Mouse (Mus musculus) heart, embryonic 10.5 days (tissue): ENCODE results near the gene Fam131b. TPM values are rescaled to one million over a fixed set of nuclear protein-coding genes. Genes with fewer than 3 reads are reported as not detected.

ENCODE experiments used
- DNase-seq: peaks from one replicate; pipeline ENCODE4 v3.0.0-alpha.2; 2017; ENCODE audit warnings: low spot score
- H3K27ac ChIP-seq: fragments of 300-500 bp; sonication (generic); 2 replicates; pipeline ENCODE4 v1.5.1; 2016; ENCODE audit warnings: mild to moderate bottlenecking
- H3K27me3 ChIP-seq: fragments of 300-500 bp; sonication (generic); 2 replicates; pipeline ENCODE4 v1.6.1; 2016; ENCODE audit warnings: mild to moderate bottlenecking; ENCODE audit not compliant: poor library complexity, insufficient read depth, severe bottlenecking
- H3K36me3 ChIP-seq: fragments of 300-500 bp; sonication (generic); 2 replicates; pipeline ENCODE4 v1.6.1; 2016; ENCODE audit warnings: mild to moderate bottlenecking, moderate library complexity
- H3K4me1 ChIP-seq: fragments of 300-500 bp; sonication (generic); 2 replicates; pipeline ENCODE4 v1.6.1; 2016; ENCODE audit warnings: mild to moderate bottlenecking
- H3K4me3 ChIP-seq: fragments of 300-500 bp; sonication (generic); 2 replicates; pipeline ENCODE4 v1.5.1; 2016; ENCODE audit warnings: mild to moderate bottlenecking, moderate library complexity
- H3K9me3 ChIP-seq: fragments of 300-500 bp; sonication (generic); 2 replicates; pipeline ENCODE4 v1.6.1; 2016; ENCODE audit warnings: mild to moderate bottlenecking, moderate library complexity
- WGBS: fragments of 180-500 bp; shearing (Covaris S2); methylation state at CpG from one replicate; pipeline ENCODE4 v1.1.7; 2016; 5-methylcytosine and 5-hydroxymethylcytosine counted together
- polyA plus RNA-seq: library from polyadenylated mRNA; unstranded; fragments of >200 nt; fragmentation: Nextera tagmentation; extraction: Ambion mirVana; gene quantifications from 2 replicates; pipeline ENCODE4 v1.2.1, GENCODE M21; 2016

The Fam131b gene
- 0.21 and 0.30 TPM in 2 replicates for polyA plus RNA-seq

DNA sequence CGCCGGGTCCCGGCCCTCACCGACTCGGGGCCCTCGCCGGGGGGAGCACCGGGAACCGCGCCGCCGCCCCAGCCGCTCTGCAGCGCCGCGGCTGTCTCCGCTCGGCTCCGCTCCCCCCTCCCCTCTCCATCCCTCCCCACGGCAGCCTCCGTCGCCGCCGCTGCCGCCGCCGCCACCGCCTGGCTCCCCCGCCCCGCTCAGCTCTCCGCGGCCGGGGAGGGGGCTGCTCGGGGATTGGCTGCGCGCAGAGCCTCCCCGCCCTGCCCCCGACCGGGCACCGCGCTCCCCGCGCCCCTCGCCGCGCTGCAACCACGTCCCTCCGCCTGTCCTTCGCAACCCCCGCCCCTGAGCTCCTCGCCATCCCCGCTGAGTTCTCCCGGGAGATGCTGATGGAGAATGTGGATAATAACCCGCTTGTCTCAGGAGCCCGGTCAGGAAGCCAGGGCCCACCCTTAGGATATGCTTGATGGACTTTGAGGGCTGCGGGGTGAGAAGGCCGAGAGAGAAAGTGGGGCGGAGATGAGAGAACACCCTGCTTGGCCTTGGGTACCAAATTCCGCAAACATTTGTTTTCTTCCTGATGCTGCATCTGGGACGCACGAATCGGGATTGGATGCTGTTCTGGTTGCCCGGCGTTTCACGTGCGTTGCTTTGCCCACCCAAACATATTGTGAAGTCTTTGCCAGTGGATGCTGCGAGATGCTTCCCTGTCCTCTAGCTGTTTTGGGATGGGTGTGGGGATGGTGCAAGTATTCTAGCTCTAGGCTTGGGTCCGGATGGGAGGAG lies at the start of gene Fam131b:
Gene Fam131b (minus strand): TSS at position 162 of the 786 bp plus-strand sequence.
- peak; percentile 77 for DNase-seq
- peaks cover 50% of the 10 kb centered on the region for H3K27me3 ChIP-seq
- no peaks in the 10 kb centered on the region for H3K36me3 ChIP-seq
- under 1% methylated on average over 43 of the region's 68 CpGs for WGBS
- H3K27ac ChIP-seq, result peak within 1 kb of the TSS; percentile 65
- H3K4me1 ChIP-seq, result peaks cover 21% of the 10 kb centered on the region
- no peaks in the 10 kb centered on the region for H3K9me3 ChIP-seq
- H3K4me3 ChIP-seq, result peak within 1 kb of the TSS; percentile 74

DNA sequence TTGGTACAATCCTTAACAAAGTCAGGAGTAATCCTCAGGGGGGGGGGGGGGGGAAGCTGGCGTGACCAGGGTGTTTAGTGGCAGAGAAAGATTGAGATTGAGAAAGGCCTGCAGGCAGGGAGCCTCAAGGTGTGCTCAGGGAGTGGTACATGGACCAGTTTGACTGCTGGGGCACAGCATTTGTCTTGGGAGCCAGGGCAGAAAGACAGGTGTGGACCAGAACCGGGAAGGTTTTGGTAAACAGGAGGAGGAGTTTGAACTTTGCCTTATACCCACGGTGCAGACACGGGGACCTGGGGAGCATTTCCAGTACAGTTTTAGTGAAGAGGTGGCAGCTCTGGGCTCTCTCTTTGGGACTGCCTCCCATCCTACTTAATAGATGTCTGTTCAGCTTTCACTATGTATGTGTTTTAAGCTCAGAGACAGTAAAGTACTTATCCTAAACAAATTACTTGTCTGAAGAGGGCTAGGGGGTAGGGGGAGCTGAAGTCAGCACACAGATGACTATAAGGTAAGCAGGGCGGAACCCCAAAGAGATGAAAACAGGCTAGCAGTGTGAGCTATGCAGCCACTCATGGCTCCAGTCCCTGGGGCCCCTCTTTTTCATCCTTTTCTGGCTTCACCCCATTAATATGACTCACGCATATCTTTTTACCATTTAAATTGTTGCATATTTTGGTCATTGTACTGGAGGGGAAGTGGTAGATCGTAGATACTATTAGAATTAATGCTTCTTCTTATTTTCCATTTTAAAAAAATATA lies 49.4 kb upstream of the Fam131b start:
- WGBS, result 51% methylated on average over 6 of the region's 7 CpGs
- Histone ChIP-seq H3K9me3 (no peaks in the 10 kb centered on the region), H3K27ac (peak overlapping the region; percentile 83), H3K36me3 (no peaks in the 10 kb centered on the region), H3K4me1 (peaks cover 63% of the 10 kb centered on the region), H3K27me3 (no peaks in the 10 kb centered on the region), H3K4me3 (peak overlapping the region; percentile 70)
- DNase-seq, result no peak

DNA sequence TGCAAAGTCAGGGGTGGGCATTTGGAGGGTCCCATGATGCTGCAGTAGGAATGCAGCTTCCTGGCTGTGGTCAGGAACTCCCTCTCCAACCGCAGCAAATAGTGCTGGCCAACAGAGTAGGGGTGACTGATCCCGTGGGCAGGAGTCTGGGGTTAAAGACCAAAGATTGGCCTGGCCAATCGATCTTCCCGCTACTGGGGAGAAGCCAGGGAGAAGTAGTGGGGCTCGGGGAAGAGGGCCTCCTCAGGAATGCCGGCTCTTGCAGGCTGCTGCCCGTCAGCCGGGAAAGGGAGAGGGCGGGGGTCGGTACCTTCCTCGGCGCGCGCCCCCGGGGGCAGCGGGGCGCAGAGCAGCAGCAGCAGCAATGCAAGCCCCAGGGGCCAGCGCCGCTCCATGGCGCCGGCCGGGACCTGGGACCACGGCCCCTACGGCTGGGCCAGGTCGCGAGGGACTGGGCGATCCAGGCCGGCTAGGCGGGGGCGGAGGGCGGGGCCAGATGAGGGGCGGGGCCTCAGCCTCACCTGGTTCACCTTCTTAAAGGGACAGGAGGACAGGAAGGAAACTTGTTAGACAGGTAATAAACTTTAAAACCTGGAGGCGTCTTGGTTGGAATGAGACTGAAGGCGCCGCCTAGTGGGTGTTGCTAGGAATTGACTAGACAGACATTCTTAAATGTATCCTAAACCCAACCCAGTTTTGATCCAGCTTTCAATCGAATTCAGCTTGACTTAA lies 48.5 kb upstream of the Fam131b start, which contains the start of gene Epha1:
Gene Epha1 (minus strand): TSS at position 453 of the 732 bp plus-strand sequence.
- Histone ChIP-seq H3K4me1 (peaks cover 63% of the 10 kb centered on the region), H3K27ac (peak within 1 kb of the TSS; percentile 83), H3K4me3 (peak within 1 kb of the TSS; percentile 70), H3K27me3 (no peaks in the 10 kb centered on the region), H3K36me3 (no peaks in the 10 kb centered on the region), H3K9me3 (no peaks in the 10 kb centered on the region)
- peak; percentile 76 for DNase-seq
- under 1% methylated on average over 34 of the region's 36 CpGs for WGBS

DNA sequence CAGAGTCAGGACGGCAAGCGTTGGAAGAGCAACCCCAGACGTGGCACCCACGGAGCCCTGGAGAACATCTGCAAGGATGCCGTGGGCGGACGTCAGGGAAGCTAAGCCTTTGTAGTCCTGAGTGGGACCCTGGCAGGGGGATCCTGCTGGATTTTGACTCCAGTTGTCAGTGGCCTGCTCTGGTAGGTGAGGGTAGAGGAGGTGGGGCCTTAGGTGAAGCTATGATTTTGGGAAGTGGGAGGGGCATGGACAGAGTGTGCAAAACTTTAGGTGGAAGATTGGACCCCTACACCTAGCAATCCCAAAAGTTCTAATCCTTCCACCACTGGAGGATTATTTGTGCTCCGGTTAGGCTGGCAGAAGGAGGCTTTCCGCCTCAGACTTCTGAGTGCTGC lies 48.0 kb upstream of the Fam131b start:
- Histone ChIP-seq H3K4me3 (peak overlapping the region; percentile 70), H3K27ac (peak overlapping the region; percentile 83), H3K27me3 (no peaks in the 10 kb centered on the region), H3K4me1 (peaks cover 63% of the 10 kb centered on the region), H3K9me3 (no peaks in the 10 kb centered on the region), H3K36me3 (no peaks in the 10 kb centered on the region)
- 12% methylated on average over 9 of the region's 9 CpGs for WGBS
- no peak for DNase-seq

DNA sequence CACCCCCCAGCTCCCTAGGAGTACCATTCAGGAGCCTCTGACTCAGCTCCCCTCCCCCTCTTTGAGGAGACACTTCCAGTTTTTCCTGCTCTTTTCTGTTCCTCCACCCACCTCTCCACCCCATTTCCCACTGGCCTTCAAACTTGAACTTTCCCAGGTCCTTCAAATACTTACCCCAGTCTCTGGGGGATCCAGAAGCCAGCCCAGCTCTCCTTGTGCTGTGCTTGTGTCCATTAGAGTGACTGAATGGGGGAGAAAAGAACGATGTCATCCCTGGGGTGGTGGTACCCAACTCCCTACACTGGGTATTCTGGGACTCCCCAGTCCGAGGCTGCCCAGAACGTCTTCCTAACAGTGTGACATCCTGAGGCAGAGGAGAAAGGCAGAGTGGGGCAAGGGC lies 47.6 kb upstream of the Fam131b start:
- peak overlapping the region; percentile 70 for H3K4me3 ChIP-seq
- DNase-seq, result no peak
- 5% methylated on average over 3 of the region's 3 CpGs for WGBS
- H3K27ac ChIP-seq, result 0 out of 2 replicates have a peak overlapping the region, but pooled peaks have one; percentile 83
- no peaks in the 10 kb centered on the region for H3K9me3 ChIP-seq
- H3K36me3 ChIP-seq, result no peaks in the 10 kb centered on the region
- no peaks in the 10 kb centered on the region for H3K27me3 ChIP-seq
- peaks cover 63% of the 10 kb centered on the region for H3K4me1 ChIP-seq

DNA sequence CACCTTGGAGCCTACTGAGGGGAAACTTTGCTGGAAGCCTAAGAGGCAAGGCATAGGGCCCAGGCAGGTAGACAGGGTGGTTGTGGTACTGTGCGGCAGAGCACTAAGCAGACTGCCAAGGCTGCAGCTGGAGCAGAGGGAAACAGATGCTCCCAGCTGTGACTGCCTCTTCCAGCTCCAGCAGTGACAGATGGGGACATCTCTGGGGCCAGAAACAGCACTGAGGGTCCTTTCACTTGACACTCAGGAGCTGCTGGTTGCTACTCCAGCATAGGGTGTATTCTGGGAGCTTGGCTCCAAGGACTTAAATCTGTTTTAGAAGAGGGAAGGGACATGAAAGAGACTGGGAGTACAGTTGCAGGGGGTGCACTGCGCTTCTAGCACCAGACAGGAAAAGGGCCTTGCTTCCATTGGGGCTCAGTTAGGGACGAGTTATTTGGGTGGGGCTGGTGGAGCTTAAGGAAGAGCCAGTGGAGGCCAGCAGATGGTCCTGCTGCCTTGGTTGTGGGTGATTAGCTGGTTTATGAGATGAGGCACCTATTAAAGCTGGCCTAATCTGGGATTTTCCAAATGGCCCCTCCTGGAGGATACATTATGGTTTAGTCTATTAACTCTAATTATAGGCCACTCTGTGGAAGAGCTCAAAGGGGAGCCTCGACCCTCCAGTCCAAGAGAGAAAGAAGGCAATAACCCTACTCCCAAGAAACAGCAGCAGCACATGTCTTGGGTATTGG lies 46.4 kb upstream of the Fam131b start:
- no peaks in the 10 kb centered on the region for H3K36me3 ChIP-seq
- 47% methylated on average over 4 of the region's 4 CpGs for WGBS
- no peak overlapping the region for H3K4me3 ChIP-seq
- H3K4me1 ChIP-seq, result peaks cover 53% of the 10 kb centered on the region
- no peak overlapping the region for H3K27ac ChIP-seq
- H3K27me3 ChIP-seq, result no peaks in the 10 kb centered on the region
- no peaks in the 10 kb centered on the region for H3K9me3 ChIP-seq
- no peak for DNase-seq

DNA sequence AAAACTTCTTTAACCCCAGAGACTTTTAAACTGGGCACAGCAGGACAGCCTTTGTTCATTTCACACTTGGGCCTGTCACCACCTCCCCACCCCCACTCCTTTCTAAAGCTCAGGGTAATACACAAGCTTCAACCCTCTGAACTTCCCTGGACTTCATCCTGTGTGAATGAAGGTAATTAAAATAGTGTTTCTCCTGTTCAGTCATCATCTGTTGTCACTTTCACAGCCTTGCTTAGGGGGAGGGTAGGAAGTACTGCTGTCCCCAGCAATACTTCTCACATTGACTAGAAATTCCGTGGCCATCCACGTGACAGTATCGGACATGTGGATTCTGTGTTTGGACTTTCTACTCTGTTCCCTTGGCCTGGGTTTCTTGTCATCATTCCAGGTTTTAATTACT lies 45.4 kb upstream of the Fam131b start:
- H3K27ac ChIP-seq, result peak overlapping the region; percentile 36; the same call in 1 of the 2 replicates
- WGBS, result 14% methylated on average over 3 of the region's 3 CpGs
- no peak for DNase-seq
- peaks cover 45% of the 10 kb centered on the region for H3K4me1 ChIP-seq
- no peak overlapping the region for H3K4me3 ChIP-seq
- no peaks in the 10 kb centered on the region for H3K27me3 ChIP-seq
- H3K9me3 ChIP-seq, result no peaks in the 10 kb centered on the region
- H3K36me3 ChIP-seq, result no peaks in the 10 kb centered on the region

DNA sequence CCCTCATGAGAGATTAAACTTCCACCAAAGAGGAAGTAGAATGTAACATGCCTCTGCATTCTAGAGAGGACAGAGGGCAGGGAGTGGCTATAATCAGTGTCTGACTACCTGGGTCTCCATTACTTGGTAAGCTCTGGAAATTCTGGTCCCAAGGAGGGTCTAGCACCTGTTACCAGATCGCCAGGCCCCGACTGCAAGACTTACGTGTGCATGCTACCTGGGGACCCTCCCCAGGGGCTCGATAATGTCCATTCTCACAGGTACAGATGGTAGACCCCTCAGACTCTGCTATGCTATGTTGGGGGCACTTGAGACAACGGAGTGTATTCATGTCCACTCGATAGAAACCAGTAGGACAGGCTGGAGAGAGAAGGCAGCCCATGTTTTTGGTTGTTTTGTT lies 40.8 kb upstream of the Fam131b start:
- Histone ChIP-seq H3K27me3 (no peaks in the 10 kb centered on the region), H3K9me3 (no peaks in the 10 kb centered on the region), H3K36me3 (peaks cover 14% of the 10 kb centered on the region), H3K4me1 (peaks cover 34% of the 10 kb centered on the region), H3K4me3 (no peak overlapping the region), H3K27ac (no peak overlapping the region)
- DNase-seq, result no peak
- WGBS, result 84% methylated on average over 6 of the region's 6 CpGs

DNA sequence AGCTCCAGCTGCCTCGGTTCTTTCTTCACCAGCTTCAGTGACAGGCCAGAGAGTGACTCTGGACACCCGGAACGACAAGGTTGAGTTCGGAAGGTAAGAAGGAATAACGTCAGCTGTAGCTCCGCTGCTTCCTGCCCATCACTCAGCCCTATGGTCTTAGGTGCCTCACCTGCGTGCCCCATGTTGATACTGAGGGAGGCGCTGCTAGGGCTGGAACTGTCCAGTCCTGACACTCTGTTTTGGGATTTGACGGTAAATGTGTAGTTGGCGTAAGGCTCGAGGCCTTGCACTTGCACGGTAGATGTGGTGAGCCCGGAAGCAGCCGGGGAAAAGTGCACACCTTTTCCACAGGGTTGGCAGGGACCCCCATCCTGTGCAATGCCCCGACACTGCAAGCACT lies 40.2 kb upstream of the Fam131b start:
- Histone ChIP-seq H3K4me3 (no peak overlapping the region), H3K36me3 (peaks cover 20% of the 10 kb centered on the region), H3K27ac (no peak overlapping the region), H3K27me3 (no peaks in the 10 kb centered on the region), H3K4me1 (peaks cover 33% of the 10 kb centered on the region), H3K9me3 (no peaks in the 10 kb centered on the region)
- DNase-seq, result no peak
- WGBS, result 88% methylated on average over 15 of the region's 15 CpGs

DNA sequence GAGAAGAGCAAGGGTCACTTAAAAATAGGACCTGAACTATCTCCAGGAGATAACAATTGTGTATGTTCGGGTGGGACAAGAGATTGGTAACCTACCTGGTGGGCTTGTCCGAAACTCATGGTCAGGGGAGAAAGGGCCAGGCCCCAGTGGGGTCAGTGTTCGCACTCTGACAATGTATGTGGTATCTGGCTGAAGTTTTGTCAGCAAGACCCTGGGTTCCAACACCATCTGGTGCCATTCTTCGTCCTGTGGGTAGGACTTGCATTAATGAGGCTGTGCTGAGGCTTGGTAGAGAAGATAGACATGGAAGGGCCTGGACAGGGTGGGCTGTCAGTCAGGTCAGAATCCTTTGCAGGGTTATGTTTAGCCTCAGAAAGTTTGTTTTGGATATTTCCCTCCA lies 39.6 kb upstream of the Fam131b start:
- Histone ChIP-seq H3K27ac (no peak overlapping the region), H3K9me3 (no peaks in the 10 kb centered on the region), H3K4me3 (no peak overlapping the region), H3K36me3 (peaks cover 25% of the 10 kb centered on the region), H3K27me3 (no peaks in the 10 kb centered on the region), H3K4me1 (peaks cover 33% of the 10 kb centered on the region)
- DNase-seq, result no peak
- 61% methylated on average over 4 of the region's 4 CpGs for WGBS

DNA sequence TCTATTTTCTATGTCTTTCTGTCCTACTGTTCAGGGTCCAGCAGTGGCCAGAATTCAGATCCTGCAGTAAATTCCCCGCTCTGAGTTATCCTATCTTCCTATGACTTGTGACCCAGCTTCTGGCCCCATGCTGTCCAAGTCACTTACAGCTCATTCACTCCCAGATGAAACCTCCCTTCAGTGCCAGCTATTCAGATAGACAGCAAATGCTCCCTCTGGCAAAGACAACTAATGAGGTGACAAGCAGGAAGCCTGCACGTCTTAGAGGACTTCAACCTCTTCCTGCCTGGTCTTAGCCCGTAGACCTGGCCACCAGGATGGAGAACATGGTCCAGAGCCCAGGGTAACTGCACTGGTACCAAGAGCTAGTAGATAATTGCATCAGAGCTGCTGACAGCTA lies 38.5 kb upstream of the Fam131b start:
- WGBS, result 38% methylated on average over 3 of the region's 3 CpGs
- no peak for DNase-seq
- no peaks in the 10 kb centered on the region for H3K27me3 ChIP-seq
- no peak overlapping the region for H3K4me3 ChIP-seq
- H3K36me3 ChIP-seq, result peaks cover 36% of the 10 kb centered on the region
- H3K4me1 ChIP-seq, result peaks cover 40% of the 10 kb centered on the region
- peak overlapping the region; percentile 67; the same call in 1 of the 2 replicates for H3K27ac ChIP-seq
- no peaks in the 10 kb centered on the region for H3K9me3 ChIP-seq

DNA sequence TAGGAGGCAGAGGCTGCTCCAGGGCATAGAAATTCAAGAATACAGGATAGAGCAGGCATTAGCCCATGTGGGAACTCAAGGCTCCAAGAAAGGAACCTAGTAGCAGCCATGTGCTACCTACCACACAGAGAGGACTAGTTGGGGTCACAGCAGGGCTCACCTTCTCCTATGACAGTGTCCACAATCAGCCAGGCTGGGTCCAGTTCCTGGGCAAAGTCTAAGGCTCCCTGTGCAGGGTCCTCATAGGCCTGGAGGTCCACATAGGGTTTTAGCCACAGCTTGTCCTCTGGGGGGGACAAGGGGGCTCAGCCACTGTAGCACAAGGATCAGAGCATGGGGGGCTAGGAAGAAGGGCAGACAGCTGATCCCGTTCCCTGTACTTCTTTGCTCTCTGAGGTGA lies 38.1 kb upstream of the Fam131b start:
- H3K4me3 ChIP-seq, result no peak overlapping the region
- peak overlapping the region; percentile 67; the same call in 1 of the 2 replicates for H3K27ac ChIP-seq
- H3K9me3 ChIP-seq, result no peaks in the 10 kb centered on the region
- H3K36me3 ChIP-seq, result peaks cover 41% of the 10 kb centered on the region
- no peak for DNase-seq
- H3K27me3 ChIP-seq, result no peaks in the 10 kb centered on the region
- peaks cover 45% of the 10 kb centered on the region for H3K4me1 ChIP-seq
- 65% methylated on average over 1 of the region's 1 CpGs for whole genome bisulfite sequencing
